Mouse (Mus musculus): ENCODE measurements at regions not wholly inside any gene's neighbourhood (a gene's known extent, or its start where the extent isn't known, plus 50 kb on each side); places are given as distances from the start of the nearest gene placed in this dataset.

GRCm38 (mm10) chr1:142985516-142985915, 654.9 kb upstream of the B3galt2 start:
- TF ChIP-seq CTCF (IDR thresholded peaks at IDR 0.05; ENCODE audit: low read depth, low read length) (no peak), EP300 (IDR thresholded peaks at IDR 0.05; ENCODE audit: insufficient read depth, low read depth, low read length) (no peak), POLR2A (IDR thresholded peaks at IDR 0.05; ENCODE audit: insufficient read depth, low read length) (no peak)
- Histone ChIP-seq H3K4me3 (ENCODE audit: low read depth, low read length) (no peak overlapping the region), H3K27ac (ENCODE audit: insufficient read depth, low read length) (no peak overlapping the region), H3K4me1 (ENCODE audit: control insufficient read depth, insufficient read depth, low read length) (no peaks in the 10 kb centered on the region), H3K36me3 (ENCODE audit: control insufficient read depth, insufficient read depth, low read length, poor library complexity, severe bottlenecking) (no peaks in the 10 kb centered on the region), H3K9me3 (replicated peaks; ENCODE audit: control insufficient read depth, insufficient read depth, low read length, poor library complexity, severe bottlenecking) (no peaks in the 10 kb centered on the region), H3K9ac (ENCODE audit: low read depth, poor library complexity, severe bottlenecking) (no peak overlapping the region), H3K27me3 (ENCODE audit: control insufficient read depth, insufficient read depth, low read length, poor library complexity, severe bottlenecking) (no peaks in the 10 kb centered on the region)

DNA sequence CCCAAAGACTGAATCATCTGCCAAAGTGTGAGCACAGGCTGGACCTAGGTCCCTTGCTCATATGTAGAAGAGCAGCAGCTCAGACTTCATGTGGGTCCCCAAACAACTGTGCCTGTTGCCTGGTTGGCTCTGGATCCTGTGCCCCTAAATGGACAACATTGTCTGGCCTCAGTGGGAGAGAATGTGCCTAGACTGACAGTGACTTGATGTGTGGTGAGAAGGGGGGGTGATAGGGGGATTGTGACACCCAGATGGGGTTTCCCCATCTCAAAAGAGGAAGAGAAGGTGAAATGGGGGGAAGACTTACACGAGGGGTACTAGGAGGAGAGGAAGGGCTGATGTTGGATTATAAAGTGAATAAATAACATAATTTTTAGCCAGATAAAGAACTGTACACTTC, 640.2 kb upstream of the B3galt2 start:
- H3K36me3 ChIP-seq (ENCODE audit: control insufficient read depth, insufficient read depth, low read length, poor library complexity, severe bottlenecking), result no peaks in the 10 kb centered on the region
- no peak overlapping the region for H3K9ac ChIP-seq (ENCODE audit: low read depth, poor library complexity, severe bottlenecking)
- no peak for TF ChIP-seq CTCF (IDR thresholded peaks at IDR 0.05; ENCODE audit: low read depth, low read length)
- TF ChIP-seq EP300 (IDR thresholded peaks at IDR 0.05; ENCODE audit: insufficient read depth, low read depth, low read length), result no peak
- TF ChIP-seq POLR2A (IDR thresholded peaks at IDR 0.05; ENCODE audit: insufficient read depth, low read length), result no peak
- no peaks in the 10 kb centered on the region for H3K27me3 ChIP-seq (ENCODE audit: control insufficient read depth, insufficient read depth, low read length, poor library complexity, severe bottlenecking)
- H3K27ac ChIP-seq (ENCODE audit: insufficient read depth, low read length), result no peak overlapping the region
- no peaks in the 10 kb centered on the region for H3K9me3 ChIP-seq (replicated peaks; ENCODE audit: control insufficient read depth, insufficient read depth, low read length, poor library complexity, severe bottlenecking)
- H3K4me1 ChIP-seq (ENCODE audit: control insufficient read depth, insufficient read depth, low read length), result no peaks in the 10 kb centered on the region
- H3K4me3 ChIP-seq (ENCODE audit: low read depth, low read length), result no peak overlapping the region

- H3K27ac ChIP-seq (ENCODE audit: insufficient read depth, low read length), result no peak overlapping the region
- no peak overlapping the region for H3K9ac ChIP-seq (ENCODE audit: low read depth, poor library complexity, severe bottlenecking)
- H3K4me3 ChIP-seq (ENCODE audit: low read depth, low read length), result no peak overlapping the region
- H3K4me1 ChIP-seq (ENCODE audit: control insufficient read depth, insufficient read depth, low read length), result no peaks in the 10 kb centered on the region
- no peaks in the 10 kb centered on the region for H3K9me3 ChIP-seq (replicated peaks; ENCODE audit: control insufficient read depth, insufficient read depth, low read length, poor library complexity, severe bottlenecking)
- TF ChIP-seq POLR2A (IDR thresholded peaks at IDR 0.05; ENCODE audit: insufficient read depth, low read length) (no peak), EP300 (IDR thresholded peaks at IDR 0.05; ENCODE audit: insufficient read depth, low read depth, low read length) (no peak), CTCF (IDR thresholded peaks at IDR 0.05; ENCODE audit: low read depth, low read length) (no peak)
- H3K36me3 ChIP-seq (ENCODE audit: control insufficient read depth, insufficient read depth, low read length, poor library complexity, severe bottlenecking), result no peaks in the 10 kb centered on the region
- H3K27me3 ChIP-seq (ENCODE audit: control insufficient read depth, insufficient read depth, low read length, poor library complexity, severe bottlenecking), result no peaks in the 10 kb centered on the region
These were observed 639.4 kb upstream of the B3galt2 start for GRCm38 (mm10) chr1:143001112-143001511.

- no peak overlapping the region for H3K4me3 ChIP-seq (ENCODE audit: low read depth, low read length)
- H3K36me3 ChIP-seq (ENCODE audit: control insufficient read depth, insufficient read depth, low read length, poor library complexity, severe bottlenecking), result no peaks in the 10 kb centered on the region
- H3K27me3 ChIP-seq (ENCODE audit: control insufficient read depth, insufficient read depth, low read length, poor library complexity, severe bottlenecking), result no peaks in the 10 kb centered on the region
- H3K9ac ChIP-seq (ENCODE audit: low read depth, poor library complexity, severe bottlenecking), result no peak overlapping the region
- no peak overlapping the region for H3K27ac ChIP-seq (ENCODE audit: insufficient read depth, low read length)
- no peaks in the 10 kb centered on the region for H3K4me1 ChIP-seq (ENCODE audit: control insufficient read depth, insufficient read depth, low read length)
- H3K9me3 ChIP-seq (replicated peaks; ENCODE audit: control insufficient read depth, insufficient read depth, low read length, poor library complexity, severe bottlenecking), result no peaks in the 10 kb centered on the region
- TF ChIP-seq CTCF (IDR thresholded peaks at IDR 0.05; ENCODE audit: low read depth, low read length) (no peak), POLR2A (IDR thresholded peaks at IDR 0.05; ENCODE audit: insufficient read depth, low read length) (no peak), EP300 (IDR thresholded peaks at IDR 0.05; ENCODE audit: insufficient read depth, low read depth, low read length) (no peak)
These were observed 634.4 kb upstream of the B3galt2 start for GRCm38 (mm10) chr1:143006045-143006444.

DNA sequence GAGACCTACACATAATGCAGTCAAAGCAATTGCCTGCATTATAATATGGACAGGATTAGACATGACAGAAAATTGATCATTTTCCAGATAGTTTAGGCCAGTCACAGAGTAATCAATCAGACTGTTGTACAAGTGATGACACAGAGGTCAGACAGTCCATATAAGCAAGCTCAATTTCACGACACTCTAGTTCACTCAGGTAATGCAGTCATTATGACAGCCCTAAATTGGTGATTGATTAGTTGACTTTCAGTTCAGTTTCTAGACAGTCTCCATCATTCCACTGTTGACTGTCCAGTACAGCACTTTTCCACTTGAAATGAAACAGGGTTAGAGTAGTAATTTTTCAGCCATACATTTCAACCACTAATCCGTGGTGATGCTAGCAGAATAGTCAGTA, 620.5 kb upstream of the B3galt2 start:
- no peaks in the 10 kb centered on the region for H3K4me1 ChIP-seq (ENCODE audit: control insufficient read depth, insufficient read depth, low read length)
- no peaks in the 10 kb centered on the region for H3K27me3 ChIP-seq (ENCODE audit: control insufficient read depth, insufficient read depth, low read length, poor library complexity, severe bottlenecking)
- no peak for TF ChIP-seq EP300 (IDR thresholded peaks at IDR 0.05; ENCODE audit: insufficient read depth, low read depth, low read length)
- no peak for TF ChIP-seq POLR2A (IDR thresholded peaks at IDR 0.05; ENCODE audit: insufficient read depth, low read length)
- no peak for TF ChIP-seq CTCF (IDR thresholded peaks at IDR 0.05; ENCODE audit: low read depth, low read length)
- no peak overlapping the region for H3K27ac ChIP-seq (ENCODE audit: insufficient read depth, low read length)
- H3K4me3 ChIP-seq (ENCODE audit: low read depth, low read length), result no peak overlapping the region
- no peak overlapping the region for H3K9ac ChIP-seq (ENCODE audit: low read depth, poor library complexity, severe bottlenecking)
- no peaks in the 10 kb centered on the region for H3K36me3 ChIP-seq (ENCODE audit: control insufficient read depth, insufficient read depth, low read length, poor library complexity, severe bottlenecking)
- H3K9me3 ChIP-seq (replicated peaks; ENCODE audit: control insufficient read depth, insufficient read depth, low read length, poor library complexity, severe bottlenecking), result no peaks in the 10 kb centered on the region

GRCm38 (mm10) chr1:143053161-143053560, 587.3 kb upstream of the B3galt2 start:
- Histone ChIP-seq H3K36me3 (ENCODE audit: control insufficient read depth, insufficient read depth, low read length, poor library complexity, severe bottlenecking) (no peaks in the 10 kb centered on the region), H3K27ac (ENCODE audit: insufficient read depth, low read length) (no peak overlapping the region), H3K4me1 (ENCODE audit: control insufficient read depth, insufficient read depth, low read length) (no peaks in the 10 kb centered on the region), H3K4me3 (ENCODE audit: low read depth, low read length) (no peak overlapping the region), H3K9ac (ENCODE audit: low read depth, poor library complexity, severe bottlenecking) (no peak overlapping the region), H3K9me3 (replicated peaks; ENCODE audit: control insufficient read depth, insufficient read depth, low read length, poor library complexity, severe bottlenecking) (no peaks in the 10 kb centered on the region), H3K27me3 (ENCODE audit: control insufficient read depth, insufficient read depth, low read length, poor library complexity, severe bottlenecking) (no peaks in the 10 kb centered on the region)
- TF ChIP-seq POLR2A (IDR thresholded peaks at IDR 0.05; ENCODE audit: insufficient read depth, low read length) (no peak), CTCF (IDR thresholded peaks at IDR 0.05; ENCODE audit: low read depth, low read length) (no peak), EP300 (IDR thresholded peaks at IDR 0.05; ENCODE audit: insufficient read depth, low read depth, low read length) (no peak)
